Mouse (Mus musculus): Measurements from ENCODE around the gene Tmem63a.
A peak's percentile ranks its signal among the peaks of the same experiment; 100 is the strongest.

Gene Tmem63a

DNA sequence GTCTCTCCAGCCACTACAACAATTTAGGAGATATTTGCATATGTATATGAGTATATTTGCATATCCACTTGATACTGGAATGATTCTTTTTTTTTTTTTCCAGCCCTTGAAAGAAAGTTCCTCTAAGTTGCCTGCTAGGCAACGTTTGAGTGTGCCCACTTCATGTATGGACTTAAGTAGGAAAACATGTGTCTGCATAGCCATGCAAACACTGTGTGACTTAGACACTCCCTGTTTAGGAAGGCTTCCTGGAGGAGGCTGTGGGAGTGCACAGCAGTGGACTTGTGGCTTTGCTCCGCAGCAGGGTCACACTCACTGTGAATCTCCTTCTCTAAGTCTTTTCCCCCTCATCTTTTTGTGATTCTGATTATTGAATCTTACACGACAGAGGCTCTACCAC is 16.7 kb downstream of the Tmem63a start:
- no peak for DNase-seq (ENCODE audit: low read depth, low spot score)

DNA sequence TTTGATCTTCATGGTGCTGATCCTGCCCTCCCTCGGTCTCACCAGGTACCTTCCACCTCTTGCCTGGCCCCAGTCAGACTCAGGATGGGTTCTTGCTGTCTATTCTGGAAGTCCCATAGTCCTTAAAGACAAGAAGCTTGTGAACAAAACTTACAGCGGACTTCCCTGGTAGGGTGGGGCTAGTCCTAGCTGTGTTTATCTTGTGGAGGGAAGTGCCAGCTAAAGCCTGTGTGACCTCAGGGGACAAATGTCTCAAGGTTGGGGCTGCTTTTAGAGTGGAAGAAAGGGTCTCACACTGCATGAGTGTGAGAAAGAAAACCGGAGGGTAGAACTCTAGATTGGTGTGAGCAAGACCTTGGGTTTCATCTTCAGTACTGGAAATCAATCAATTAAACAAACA is 23.6 kb downstream of the Tmem63a start:
- no peak for DNase-seq (ENCODE audit: low read depth, low spot score)

DNA sequence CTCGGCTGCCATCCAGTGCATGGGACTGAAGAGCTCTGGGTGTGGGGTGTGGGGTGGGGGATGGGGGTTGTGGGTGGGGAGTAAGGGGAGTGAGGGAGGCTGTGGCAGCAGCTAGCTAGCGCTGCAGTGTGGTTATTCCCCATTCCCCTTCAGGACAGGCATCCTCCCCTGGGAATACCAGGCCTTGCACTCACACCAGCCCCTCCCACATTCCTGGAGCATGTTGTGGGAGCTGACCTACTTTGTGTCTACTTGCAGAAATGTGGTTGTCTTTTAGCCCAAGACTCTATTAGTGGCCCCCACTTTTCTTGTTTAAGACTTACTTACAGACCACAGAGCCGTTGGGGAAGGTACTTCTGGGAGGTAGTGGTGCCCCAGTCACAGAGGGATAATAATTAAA is 24.4 kb downstream of the Tmem63a start:
- DNase-seq (ENCODE audit: low read depth, low spot score): no peak

DNA sequence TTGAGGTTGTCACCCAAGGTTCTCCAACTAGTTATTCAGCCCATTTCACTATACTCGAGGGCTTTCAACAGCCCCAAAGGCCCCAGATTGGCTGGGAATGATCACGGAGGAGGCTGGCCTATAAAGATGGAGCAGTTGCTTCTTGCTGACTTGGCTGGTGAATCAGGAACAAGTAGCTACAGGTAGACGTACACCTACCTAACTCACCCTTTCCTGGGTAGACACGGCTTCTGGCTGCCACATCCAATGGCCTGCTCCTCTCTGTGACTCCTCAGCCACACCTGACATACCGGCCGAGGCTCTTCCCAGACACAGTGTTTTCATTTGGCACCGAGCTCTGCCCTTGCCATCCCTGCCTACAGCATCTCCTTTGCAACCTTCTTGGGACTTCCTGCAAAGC is 25.1 kb downstream of the Tmem63a start:
- DNase-seq (ENCODE audit: low read depth, low spot score): no peak

DNA sequence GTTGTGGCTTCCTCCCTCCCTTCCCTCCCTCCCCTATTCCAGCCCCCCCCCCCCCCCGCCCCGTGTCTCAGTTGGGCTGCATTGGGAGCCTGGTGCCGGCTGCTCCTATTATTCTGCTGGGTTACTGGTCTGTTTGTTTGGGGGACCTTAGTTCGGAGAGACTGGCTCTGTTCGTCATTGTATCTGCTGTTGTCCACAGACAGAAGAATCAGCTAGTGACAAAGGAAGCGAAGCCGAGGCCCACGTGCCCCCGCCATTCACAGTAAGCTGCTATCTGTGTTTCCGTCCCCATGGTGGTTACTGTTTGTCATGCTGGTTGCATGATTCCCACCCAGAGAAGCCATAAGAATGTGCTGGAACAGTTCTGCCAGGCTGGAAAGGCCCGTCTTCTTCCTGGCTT is 30.8 kb downstream of the Tmem63a start:
- DNase-seq (ENCODE audit: low read depth, low spot score): peak; percentile 91

DNA sequence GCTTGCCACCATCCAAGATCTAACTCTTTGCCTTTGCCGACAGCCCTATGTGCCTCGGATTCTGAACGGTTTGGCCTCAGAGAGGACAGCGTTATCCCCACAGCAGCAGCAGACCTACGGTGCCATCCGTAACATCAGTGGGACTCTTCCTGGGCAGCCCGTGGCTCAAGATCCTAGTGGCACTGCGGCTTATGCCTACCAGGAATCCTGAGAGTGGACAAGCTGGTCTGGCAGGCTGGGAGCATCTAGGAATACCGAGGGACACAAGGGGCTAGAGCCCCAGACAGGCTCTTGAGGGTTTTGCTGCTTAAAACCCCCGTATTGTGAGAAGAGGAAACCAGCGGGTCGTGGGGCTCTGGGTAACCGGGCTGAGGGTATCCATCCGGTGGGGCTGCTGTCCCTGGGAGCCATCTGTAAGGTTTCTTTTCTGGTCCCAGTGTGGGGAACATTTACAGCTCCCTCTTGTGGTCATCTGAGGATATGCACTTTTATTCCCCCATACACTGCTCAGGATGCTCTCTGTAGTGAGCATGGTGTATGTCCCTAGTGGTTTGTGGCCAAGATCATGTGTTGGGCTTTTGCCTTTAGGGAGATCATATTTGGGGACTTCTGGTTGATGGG is 32.1 kb downstream of the Tmem63a start:
- DNase-seq (ENCODE audit: low read depth, low spot score): peak; percentile 76

DNA sequence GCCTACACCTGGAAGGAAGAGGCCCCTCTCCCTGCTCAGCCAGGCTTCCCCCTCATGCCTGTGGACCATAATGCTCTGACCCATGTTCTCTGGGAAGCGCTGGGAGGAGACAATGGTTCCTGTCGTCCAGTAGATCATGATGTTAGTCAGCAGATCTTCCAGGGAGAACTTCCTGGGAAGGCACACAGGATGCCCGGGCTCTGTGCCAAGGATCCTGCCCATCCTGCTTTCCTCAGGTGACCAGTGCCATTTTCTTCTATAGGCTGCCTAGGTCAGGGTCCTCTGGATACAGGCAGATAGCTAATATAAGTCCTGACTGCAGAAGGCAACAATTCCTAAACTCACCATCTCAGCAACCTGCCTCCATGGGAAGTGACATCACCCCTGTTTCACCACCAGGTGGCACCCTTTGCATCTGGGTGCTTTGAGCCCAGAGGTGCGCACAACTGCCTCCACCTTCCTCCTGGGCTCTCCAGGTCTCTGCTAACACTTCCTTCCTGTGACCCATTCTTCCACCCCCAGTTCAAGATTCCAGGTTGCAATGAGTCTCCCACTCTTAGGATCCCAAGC is 34.1 kb downstream of the Tmem63a start:
- peak; percentile 50 for DNase-seq (ENCODE audit: low read depth, low spot score)

DNA sequence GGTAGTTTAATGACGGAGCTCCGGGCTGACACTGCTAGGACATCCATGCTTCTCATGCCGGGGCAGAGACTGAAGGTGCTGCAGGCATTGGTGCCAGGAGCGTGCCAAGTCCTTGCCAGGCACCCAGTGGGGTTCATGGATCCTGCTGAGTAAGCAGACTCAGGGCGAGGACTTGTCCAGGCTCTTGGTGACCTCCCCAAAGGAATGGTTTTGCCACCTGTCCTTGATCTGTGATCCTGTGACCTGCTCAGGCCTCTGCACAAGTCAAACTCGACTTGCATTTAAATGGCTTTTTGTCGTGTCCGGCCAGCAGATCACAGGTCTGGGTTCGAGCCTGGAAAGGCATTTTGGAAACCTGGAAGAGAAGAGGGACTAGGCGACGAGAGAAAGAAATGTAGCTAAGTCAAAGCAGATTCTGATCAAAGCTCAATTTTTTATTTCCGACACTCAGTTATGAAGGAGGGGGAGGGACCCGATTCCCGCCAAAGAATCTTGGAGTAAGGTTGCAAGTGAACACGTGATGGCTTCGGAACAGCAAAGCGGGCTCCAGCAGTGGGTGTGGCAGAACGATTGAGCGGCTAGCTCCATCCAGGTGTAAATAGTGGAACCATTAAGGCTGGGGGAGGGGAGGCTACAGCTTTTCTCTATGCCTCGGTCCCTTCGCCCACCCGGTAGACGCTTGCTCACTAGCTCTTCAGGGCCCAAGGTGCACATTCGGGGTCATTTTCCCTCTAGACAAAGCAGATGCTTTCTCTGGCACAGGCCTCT is 37.5 kb downstream of the Tmem63a start:
- DNase-seq (ENCODE audit: low read depth, low spot score): no peak

DNA sequence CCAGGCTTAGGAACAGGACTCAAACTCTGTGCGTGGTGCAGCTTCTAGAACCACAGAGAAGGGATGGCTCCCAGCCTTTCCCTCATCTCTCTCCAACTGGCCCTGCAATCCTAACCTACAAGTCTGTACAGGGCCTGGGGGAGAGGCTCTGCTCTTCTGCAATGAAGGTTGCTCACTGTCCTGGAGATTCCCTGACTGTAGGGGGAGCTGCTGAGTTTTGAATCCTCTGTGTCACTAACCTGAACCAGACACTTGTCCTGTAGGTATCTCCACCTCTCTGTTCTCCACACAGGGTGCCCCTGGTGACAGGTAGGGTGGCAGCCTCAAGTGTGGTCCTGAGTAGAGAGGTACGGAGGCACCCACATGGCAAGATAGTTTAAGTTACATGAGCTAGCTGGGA is 38.3 kb downstream of the Tmem63a start:
- DNase-seq (ENCODE audit: low read depth, low spot score): peak; percentile 12

DNA sequence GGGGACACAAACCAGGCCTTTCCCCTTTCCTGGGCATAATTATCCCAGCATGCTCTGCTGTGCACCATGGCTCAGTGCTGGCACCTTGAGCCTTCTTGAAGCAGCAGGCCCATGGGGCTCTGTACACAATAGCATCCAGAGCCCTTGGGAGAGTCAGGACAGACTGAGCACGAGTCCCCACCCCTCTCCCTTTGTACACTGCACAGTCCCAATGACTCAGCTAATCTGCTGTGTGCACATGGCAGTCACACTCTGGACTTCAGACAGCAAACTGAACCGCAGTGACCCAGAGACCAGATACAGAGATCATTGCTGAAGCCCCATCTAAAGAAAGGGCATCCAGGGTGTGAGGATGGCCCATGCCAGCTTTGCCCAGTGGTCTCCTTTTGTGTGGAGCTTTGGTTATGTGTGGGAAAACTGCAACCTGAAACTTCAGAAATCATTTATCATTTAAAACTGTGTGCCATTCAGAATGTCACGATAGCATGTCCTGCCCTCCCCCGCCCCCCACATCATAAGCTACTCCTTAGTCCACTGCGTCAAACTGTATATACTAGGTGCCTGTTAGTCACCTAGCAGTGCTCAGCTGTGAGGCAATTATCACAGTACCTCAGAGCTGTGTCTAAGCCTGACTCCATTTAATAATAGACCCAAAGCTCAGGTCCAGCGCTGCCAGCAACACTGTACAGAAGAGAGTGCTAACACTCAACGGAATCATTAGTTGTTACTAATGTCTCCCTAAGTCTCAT is 39.3 kb downstream of the Tmem63a start:
- DNase-seq (ENCODE audit: low read depth, low spot score): peak; percentile 28

DNA sequence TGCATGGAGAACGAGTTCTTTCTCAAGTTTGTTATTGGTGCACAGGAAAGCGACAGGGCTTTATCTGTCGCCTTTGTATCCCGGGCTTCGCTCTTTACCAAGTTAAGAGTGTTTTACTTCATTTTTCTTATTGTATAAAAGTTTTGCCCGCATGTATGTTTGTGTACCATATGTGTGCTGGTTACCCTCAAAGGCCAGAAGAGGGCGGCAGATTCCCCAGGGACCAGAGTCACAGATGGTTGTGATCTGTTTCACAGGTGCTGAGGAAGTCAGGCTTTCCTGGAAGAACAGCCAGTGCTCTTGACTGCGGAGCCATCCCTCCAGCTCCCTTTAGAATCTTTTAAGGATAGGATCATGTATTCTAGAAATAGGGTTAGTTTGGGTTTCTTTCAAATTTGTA is 44.6 kb downstream of the Tmem63a start:
- DNase-seq (ENCODE audit: low read depth, low spot score): no peak

DNA sequence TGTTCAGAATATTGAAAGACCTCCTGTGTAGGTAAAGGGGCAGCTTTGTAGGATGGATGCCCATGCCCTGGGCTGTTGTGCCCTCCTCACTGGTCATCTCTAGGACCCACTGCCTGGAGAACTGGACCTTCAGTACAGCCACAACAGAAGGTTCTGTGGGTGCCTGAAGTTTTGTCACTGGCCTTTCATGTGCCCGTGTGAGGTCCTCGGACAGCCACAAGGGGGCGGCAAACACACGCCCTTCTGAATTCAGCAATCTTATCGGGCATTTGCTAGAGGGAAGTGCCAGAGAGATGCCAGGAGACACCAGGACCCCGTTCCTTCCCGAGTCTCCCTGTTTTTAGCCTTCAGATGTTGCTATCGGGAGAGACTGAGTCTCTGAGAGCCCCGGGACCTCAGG is 45.6 kb downstream of the Tmem63a start:
- DNase-seq (ENCODE audit: low read depth, low spot score): peak; percentile 80

DNA sequence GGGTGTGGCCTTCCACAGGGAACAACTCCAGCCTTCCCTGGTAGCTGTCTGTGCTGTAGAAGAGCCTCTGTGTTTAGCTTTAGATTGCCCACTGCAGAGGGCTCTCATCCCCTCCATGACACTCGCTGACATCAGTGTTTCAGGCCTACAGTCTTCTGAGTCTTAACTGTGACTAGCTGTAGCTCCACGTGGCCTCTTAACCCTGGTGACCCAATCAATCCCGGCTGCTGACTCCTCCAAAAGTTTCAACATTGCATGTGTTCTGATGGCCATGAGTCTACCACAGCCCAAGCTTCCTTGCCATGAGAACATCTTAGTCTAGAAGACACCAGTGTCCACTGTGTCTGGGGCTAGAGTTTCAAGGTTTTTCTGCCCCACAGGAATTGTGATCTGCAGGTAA is 48.5 kb downstream of the Tmem63a start:
- no peak for DNase-seq (ENCODE audit: low read depth, low spot score)

DNA sequence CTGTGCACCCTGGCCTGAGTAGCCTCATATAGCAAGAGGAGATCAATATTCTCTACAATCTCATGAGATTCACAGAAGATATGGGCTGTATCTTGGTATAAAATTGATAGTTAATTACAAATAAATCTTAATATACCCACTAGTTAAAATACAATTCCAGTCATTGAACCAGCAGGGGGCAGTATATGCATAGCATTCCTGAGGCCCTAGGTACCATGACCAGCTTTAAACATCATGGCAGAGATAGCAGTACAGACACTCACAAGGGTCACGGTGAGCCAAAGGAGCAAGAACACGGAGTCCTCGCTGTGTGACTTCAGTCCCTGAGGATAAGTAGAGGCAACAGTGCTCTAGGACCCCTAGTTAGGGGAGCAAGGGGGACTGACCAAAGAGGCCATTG is 50.0 kb downstream of the Tmem63a start:
- peak; percentile 75 for DNase-seq (ENCODE audit: low read depth, low spot score)

DNA sequence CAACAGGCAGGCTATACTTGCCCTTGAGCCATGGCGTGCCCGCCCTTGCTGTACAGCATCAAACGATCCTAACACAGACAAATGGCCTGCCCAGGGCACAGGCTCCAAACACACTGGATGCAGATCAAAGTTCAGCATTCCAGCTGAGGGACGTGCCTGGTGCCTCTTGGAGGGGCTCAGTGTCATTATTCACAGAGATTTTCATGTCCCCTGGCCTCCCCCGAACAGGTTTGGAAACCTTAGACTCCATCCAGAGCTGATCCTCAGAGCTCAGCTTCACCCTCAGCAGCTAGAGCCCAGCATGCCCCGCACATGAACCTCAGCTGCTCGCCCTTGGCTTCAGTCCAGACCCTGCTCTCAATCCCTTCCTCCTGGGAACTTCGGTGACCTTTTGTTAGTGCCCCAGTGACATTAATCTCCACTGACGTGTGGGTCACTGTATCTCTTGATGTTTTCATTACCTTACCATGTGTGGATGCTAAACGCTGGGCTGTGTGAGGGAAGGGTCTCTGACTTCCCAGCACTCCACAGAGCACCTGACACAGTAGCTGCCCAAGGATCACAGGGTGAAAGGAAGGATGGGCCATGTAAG is 58.5 kb downstream of the Tmem63a start:
- DNase-seq (ENCODE audit: low read depth, low spot score): no peak

DNA sequence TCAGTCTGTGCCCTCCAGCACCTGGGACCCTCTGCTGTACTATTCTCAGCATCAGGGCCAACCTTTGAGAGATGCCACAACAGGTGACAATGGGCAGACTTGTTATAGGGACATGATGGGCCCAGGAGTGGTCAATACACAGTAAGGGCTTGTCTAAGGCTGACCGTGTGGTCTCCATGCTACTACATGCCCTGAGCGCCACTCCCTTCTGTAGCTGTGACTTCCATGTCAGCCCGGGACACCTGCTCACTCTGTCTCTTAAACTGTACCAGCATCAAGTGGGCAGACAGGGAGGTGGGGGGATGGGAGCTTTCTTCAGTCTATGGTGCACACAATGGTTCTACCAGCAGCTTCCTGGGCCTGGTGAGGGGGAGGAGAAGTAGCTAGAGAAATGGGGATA is 59.1 kb downstream of the Tmem63a start:
- no peak for DNase-seq (ENCODE audit: low read depth, low spot score)

DNA sequence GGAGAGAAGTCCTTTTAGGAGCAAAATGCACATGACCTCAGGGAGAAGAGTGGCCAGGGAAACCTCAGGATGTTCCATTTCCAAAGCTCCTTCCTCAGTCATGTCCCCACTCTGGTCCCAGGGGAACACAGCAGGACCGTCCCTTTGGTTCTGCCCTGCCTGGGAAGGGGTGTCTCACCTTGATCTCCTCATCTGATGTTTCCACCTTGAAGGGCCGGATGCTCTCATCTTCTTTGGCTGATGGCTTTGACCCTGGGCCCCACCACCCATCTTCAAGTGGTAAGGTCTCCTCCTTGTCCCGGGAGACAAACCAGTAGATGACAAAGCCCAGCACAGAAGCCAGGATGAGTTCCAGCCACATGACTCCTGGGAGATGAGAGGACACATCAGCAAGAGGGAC is 59.5 kb downstream of the Tmem63a start:
- DNase-seq (ENCODE audit: low read depth, low spot score): no peak

DNA sequence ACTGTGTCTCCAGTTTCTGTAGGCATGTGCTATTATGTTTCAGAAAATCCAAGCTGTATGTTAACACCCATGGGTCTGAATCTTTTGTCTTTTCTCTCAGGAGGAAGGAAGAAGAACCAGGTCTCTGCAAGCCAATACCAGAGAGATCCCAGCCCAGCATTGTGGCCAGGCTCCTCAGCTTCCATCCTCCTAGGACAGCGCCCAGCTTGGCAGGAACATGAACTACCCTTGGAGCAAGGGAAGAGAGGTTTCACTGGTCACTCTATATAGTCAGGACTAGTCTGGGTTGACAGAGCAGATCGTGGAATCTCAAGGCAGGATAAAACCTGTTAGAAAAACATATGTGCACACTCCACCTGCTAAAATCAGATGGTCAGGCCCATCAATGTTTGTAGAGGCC is 61.6 kb downstream of the Tmem63a start:
- no peak for DNase-seq (ENCODE audit: low read depth, low spot score)

DNA sequence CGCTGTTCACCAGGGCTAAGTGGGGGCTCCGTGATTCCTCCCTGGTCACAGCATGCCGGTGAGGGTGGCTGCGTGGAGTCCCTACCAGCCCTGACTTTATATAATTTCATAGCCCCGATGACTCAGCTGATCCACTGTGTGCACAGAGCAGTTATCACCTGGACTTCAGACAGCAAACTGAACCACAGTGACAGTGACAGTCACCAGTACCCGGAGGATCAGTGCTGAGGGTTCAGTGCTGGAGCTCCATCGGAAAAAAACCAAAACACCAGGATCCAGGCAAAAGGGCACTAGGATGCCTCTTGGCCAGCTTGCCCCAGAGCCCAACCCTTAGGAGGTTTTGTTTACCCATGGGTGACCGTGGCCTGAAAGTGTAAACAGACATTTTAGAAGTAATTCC is 63.2 kb downstream of the Tmem63a start:
- no peak for DNase-seq (ENCODE audit: low read depth, low spot score)

DNA sequence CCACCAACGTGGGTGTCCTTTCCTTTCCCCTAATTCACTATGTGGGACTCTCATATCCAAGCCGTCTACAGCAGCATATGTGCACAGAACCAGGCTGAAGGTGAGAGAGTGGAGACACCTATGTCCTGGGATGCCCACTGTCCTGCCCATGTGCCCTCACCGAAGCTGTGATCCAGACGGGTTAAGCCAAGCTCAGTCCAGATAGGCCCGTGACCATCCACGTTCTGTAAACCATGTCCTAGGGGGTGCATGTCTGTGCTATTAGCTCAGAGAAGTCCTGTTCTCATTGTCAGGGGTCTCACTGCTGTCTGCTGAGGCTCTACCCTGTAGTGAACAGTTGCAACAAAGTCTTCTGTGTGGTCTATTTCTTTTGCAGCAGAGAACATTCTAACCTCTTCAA is 65.7 kb downstream of the Tmem63a start:
- no peak for DNase-seq (ENCODE audit: low read depth, low spot score)

DNA sequence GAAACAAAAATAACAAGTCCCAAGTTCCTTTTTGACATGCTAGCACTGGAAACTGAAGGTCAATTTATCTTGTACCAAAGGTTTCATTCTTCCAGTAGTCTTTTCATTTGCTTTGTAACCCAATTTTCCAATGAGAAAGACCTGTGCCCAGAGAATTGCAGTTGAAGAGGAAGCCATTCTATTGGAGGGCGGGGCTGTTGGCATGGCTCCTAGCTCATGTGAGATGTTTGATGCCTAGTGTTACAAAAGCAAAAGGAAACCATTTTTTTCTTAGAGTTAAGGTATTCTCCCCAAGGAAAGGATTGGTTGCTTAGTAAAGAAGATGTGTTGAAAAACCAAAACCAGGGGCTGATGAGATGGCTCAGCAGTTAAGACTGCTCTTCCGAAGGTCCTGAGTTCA is 66.1 kb downstream of the Tmem63a start:
- DNase-seq (ENCODE audit: low read depth, low spot score): no peak

DNA sequence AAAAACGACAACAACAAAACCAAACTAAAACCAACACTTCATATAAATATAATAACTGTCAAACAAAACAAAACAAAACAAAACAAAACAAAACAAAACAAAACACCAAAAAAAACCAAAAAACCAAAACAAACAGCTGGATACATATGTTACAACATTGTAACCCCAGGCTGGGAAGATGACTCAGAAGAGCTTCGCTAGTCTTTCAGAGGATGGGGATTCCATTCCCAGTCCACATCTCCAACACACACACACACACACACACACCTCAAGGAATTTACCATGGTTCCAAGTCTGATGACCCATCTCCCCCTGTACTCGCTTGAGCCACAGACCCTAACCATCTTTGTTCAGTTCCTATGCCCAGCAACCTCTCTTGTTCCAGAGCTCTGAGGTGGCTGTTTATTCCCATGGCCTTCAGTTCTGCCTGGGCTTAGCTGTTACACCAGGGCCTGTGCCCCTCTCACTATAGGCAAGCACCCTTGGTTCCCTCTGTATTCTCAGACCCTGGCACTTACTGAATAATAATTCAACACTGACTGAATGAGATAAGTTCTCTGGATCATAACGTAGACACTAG is 67.0 kb downstream of the Tmem63a start:
- DNase-seq (ENCODE audit: low read depth, low spot score): no peak
